ENCODE assay signal across 21 mouse cellular contexts in genomic region chr9:56024772-56025171, GRCm38 (mm10). TPM values are rescaled to one million over a fixed set of nuclear protein-coding genes. Genes with fewer than 3 reads are reported as not detected.
DNase-seq lines count a peak whose midpoint lies in the region; ATAC-seq and TF ChIP-seq lines count a peak whose summit lies in the region.
"Had no signal": no experiment of that assay in that cellular context is flagged by ENCODE, and none has a peak within 500 bp of the region (broad histone marks: within the 10 kb centered on the region; RNA-seq: fewer than 3 reads in every experiment).

No protein-coding gene starts in this region.

- H3K36me3 ChIP-seq in hindbrain, postnatal 0 days (ENCODE audit: insufficient read depth, low read length): no peaks in the 10 kb centered on the region
- H3K36me3 ChIP-seq in hindbrain, embryonic 16.5 days (ENCODE audit: control insufficient read depth, insufficient read depth, low read length): no peaks in the 10 kb centered on the region
- no peaks in the 10 kb centered on the region for H3K36me3 ChIP-seq in G1E (replicated peaks)
- H3K36me3 ChIP-seq: embryonic facial prominence, embryonic 13.5 days; limb, embryonic 13.5 days had no signal

- no peak for ATAC-seq in hindbrain, postnatal 0 days
- ATAC-seq in hindbrain, embryonic 16.5 days: no peak
- ATAC-seq in G1E (ENCODE audit: extremely low read depth, insufficient number of reproducible peaks, low FRiP score, poor library complexity, severe bottlenecking): no peak
- ATAC-seq: forebrain, embryonic 16.5 days; inflammation-experienced regulatory T-cells, adult 6 months; midbrain, embryonic 16.5 days had no signal

- peak; percentile 4 for DNase-seq in hindbrain, postnatal 0 days (ENCODE audit: low spot score)
- peak; percentile 10 for DNase-seq in lung, postnatal 36 days
- DNase-seq in lung, postnatal 25 days (ENCODE audit: low spot score): no peak
- no peak for DNase-seq in G1E (ENCODE audit: low spot score)
- peak; percentile 23 for DNase-seq in forelimb bud, embryonic 11.5 days (ENCODE audit: low read depth, low spot score)
- DNase-seq in frontal cortex, postnatal 25 days (ENCODE audit: low spot score in 2 of 2): no peak
- DNase-seq in kidney, postnatal 14 days: no peak
- DNase-seq: cerebellum, adult 8-10 months; layer of hippocampus, postnatal 36 days; lung, postnatal 4 days; right cerebral cortex, postnatal 14 days had no signal

- no peak overlapping the region for H3K4me3 ChIP-seq in hindbrain, postnatal 0 days (ENCODE audit: low read length)
- no peak overlapping the region for H3K4me3 ChIP-seq in hindbrain, embryonic 16.5 days (ENCODE audit: low read length)
- no peak overlapping the region for H3K4me3 ChIP-seq in G1E (ENCODE audit: low read depth, low read length)
- H3K4me3 ChIP-seq: embryonic facial prominence, embryonic 13.5 days; limb, embryonic 13.5 days had no signal

- WGBS in hindbrain, postnatal 0 days: 59% methylated on average over 2 of the region's 2 CpGs
- WGBS in hindbrain, embryonic 16.5 days: 63% methylated on average over 2 of the region's 2 CpGs

- no peak overlapping the region for H3K27ac ChIP-seq in hindbrain, postnatal 0 days
- H3K27ac ChIP-seq in hindbrain, embryonic 16.5 days (ENCODE audit: low read depth, low read length): no peak overlapping the region
- H3K27ac ChIP-seq: embryonic facial prominence, embryonic 13.5 days; limb, embryonic 13.5 days had no signal

- no peaks in the 10 kb centered on the region for H3K4me1 ChIP-seq in hindbrain, postnatal 0 days (ENCODE audit: insufficient read depth, low read length)
- no peaks in the 10 kb centered on the region for H3K4me1 ChIP-seq in hindbrain, embryonic 16.5 days (ENCODE audit: control insufficient read depth, insufficient read depth, low read depth, low read length)
- H3K4me1 ChIP-seq in G1E (ENCODE audit: insufficient read depth, low read depth, low read length): no peaks in the 10 kb centered on the region
- H3K4me1 ChIP-seq: embryonic facial prominence, embryonic 13.5 days; limb, embryonic 13.5 days had no signal

- peak; percentile 20; the same call in 1 of the 2 replicates for TF ChIP-seq CTCF in hindbrain, postnatal 0 days (IDR thresholded peaks at IDR 0.05; ENCODE audit: low read depth)
- peak; percentile 19; the same call in 1 of the 2 replicates for TF ChIP-seq CTCF in G1E (IDR thresholded peaks at IDR 0.05; ENCODE audit: low read depth, low read length)

- no peak overlapping the region for H3K9ac ChIP-seq in hindbrain, postnatal 0 days (replicated peaks; ENCODE audit: low read length)
- H3K9ac ChIP-seq in hindbrain, embryonic 16.5 days (ENCODE audit: low read depth, low read length): no peak overlapping the region
- H3K9ac ChIP-seq: embryonic facial prominence, embryonic 13.5 days; limb, embryonic 13.5 days had no signal

- H3K4me2 ChIP-seq in hindbrain, postnatal 0 days (ENCODE audit: low read depth, low read length): no peak overlapping the region
- no peak overlapping the region for H3K4me2 ChIP-seq in hindbrain, embryonic 16.5 days (ENCODE audit: low read length)
- H3K4me2 ChIP-seq: embryonic facial prominence, embryonic 13.5 days; limb, embryonic 13.5 days had no signal

- H3K9me3 ChIP-seq in hindbrain, postnatal 0 days (ENCODE audit: low read length): no peaks in the 10 kb centered on the region
- H3K9me3 ChIP-seq in hindbrain, embryonic 16.5 days (ENCODE audit: control insufficient read depth, low read length): no peaks in the 10 kb centered on the region
- no peaks in the 10 kb centered on the region for H3K9me3 ChIP-seq in G1E (replicated peaks)
- H3K9me3 ChIP-seq: embryonic facial prominence, embryonic 13.5 days; limb, embryonic 13.5 days had no signal

- H3K27me3 ChIP-seq in hindbrain, postnatal 0 days (ENCODE audit: insufficient read depth, low read length): no peaks in the 10 kb centered on the region
- no peaks in the 10 kb centered on the region for H3K27me3 ChIP-seq in hindbrain, embryonic 16.5 days (replicated peaks; ENCODE audit: control insufficient read depth, insufficient read depth, low read length)
- peaks cover 2% of the 10 kb centered on the region; the same call in 1 of the 2 replicates for H3K27me3 ChIP-seq in G1E (ENCODE audit: insufficient read depth, low read length)
- H3K27me3 ChIP-seq: embryonic facial prominence, embryonic 13.5 days; limb, embryonic 13.5 days had no signal

RNA-seq across cellular contexts. Expression of gene 4930563M21Rik, which starts 14.4 kb away (rescaled TPM):
- not detected in 2 replicates for total RNA-seq in hindbrain, postnatal 0 days (2014; rRNA removed)
- polyA plus RNA-seq in hindbrain, postnatal 0 days (2015; fragmentation: Nextera tagmentation; extraction: Ambion mirVana): not detected in 2 replicates
- not detected in 2 replicates for polyA plus RNA-seq in hindbrain, embryonic 16.5 days (2015; fragmentation: Nextera tagmentation; extraction: Ambion mirVana)
- total RNA-seq in G1E (2014; fragmentation: Nextera tagmentation): not detected in 2 replicates
- total RNA-seq in G1E (2017): not detected in 2 replicates
- not detected in 2 replicates for polyA plus RNA-seq in G1E (2012)
- total RNA-seq: adrenal gland, postnatal 36 days; gastrocnemius, postnatal 4 days; heart, postnatal 25 days; layer of hippocampus, postnatal 36 days had no signal
- polyA plus RNA-seq: embryonic facial prominence, embryonic 13.5 days; forebrain, embryonic 16.5 days; inflammation-experienced regulatory T-cells, adult 6 months; limb, embryonic 13.5 days; midbrain, embryonic 16.5 days; neural tube, embryonic 14.5 days had no signal

RNA-seq across cellular contexts. Expression of gene Rcn2, which starts 16.9 kb away (rescaled TPM):
- 102 and 123 TPM in 2 replicates for total RNA-seq in hindbrain, postnatal 0 days (2014; rRNA removed)
- 305 and 318 TPM in 2 replicates for polyA plus RNA-seq in hindbrain, postnatal 0 days (2015; fragmentation: Nextera tagmentation; extraction: Ambion mirVana)
- 271 and 279 TPM in 2 replicates for polyA plus RNA-seq in hindbrain, embryonic 16.5 days (2015; fragmentation: Nextera tagmentation; extraction: Ambion mirVana)
- total RNA-seq in G1E (2014; fragmentation: Nextera tagmentation): 20.9 and 23.3 TPM in 2 replicates
- 22.8 and 23.3 TPM in 2 replicates for total RNA-seq in G1E (2017)
- 12.8 and 22.7 TPM in 2 replicates for polyA plus RNA-seq in G1E (2012)

Comparison
In these comparisons a context has a peak if more than half of its experiments do, and no peak if none do; other contexts are left out.
1. DNase-seq: peak in hindbrain, postnatal 0 days (single experiment), lung, postnatal 36 days (single experiment) and forelimb bud, embryonic 11.5 days (single experiment); none in lung, postnatal 25 days (single experiment), G1E (single experiment), frontal cortex, postnatal 25 days (0 of 2) and kidney, postnatal 14 days (single experiment).
2. RNA of gene Rcn2, which starts 16.9 kb away (polyA plus RNA-seq): 305 to 318 TPM in hindbrain, postnatal 0 days and 271 to 279 TPM in hindbrain, embryonic 16.5 days; 12.8 to 22.7 TPM in G1E; every median in the first group is over 10 times any median in the second.